Mouse (Mus musculus) forebrain, embryonic 14.5 days (tissue): ENCODE data around the gene Tmub2. TPM values are rescaled to one million over a fixed set of nuclear protein-coding genes. Genes with fewer than 3 reads are reported as not detected.

Experiments
- ATAC-seq: fragments of 200-750 bp; cut with Nextera tagmentation; 2 replicates; pipeline ENCODE4 v1.8.0; 2017; ENCODE audit warnings: mild to moderate bottlenecking, moderate library complexity
- DNase-seq: peaks from one replicate; pipeline ENCODE4 v3.0.0-alpha.2; 2015; ENCODE audit warnings: low spot score
- H3K27ac ChIP-seq: fragments of 300-500 bp; sonication (generic); 2 replicates; pipeline ENCODE4 v1.5.1; 2014; ENCODE audit warnings: low read depth, mild to moderate bottlenecking, control low read depth, low read length, moderate library complexity
- H3K27me3 ChIP-seq: fragments of 300-500 bp; sonication (generic); replicated peaks from 2 replicates; pipeline ENCODE4 v1.6.1; 2014; ENCODE audit warnings: low read length, control low read depth, mixed read lengths; ENCODE audit not compliant: control insufficient read depth, insufficient read depth
- H3K36me3 ChIP-seq: fragments of 300-500 bp; sonication (generic); 2 replicates; pipeline ENCODE4 v1.6.1; 2014; ENCODE audit warnings: low read length, control low read depth; ENCODE audit not compliant: control insufficient read depth, insufficient read depth
- H3K4me1 ChIP-seq: fragments of 300-500 bp; sonication (generic); 2 replicates; pipeline ENCODE4 v1.6.1; 2014; ENCODE audit warnings: antibody characterized with exemption, low read length, control low read depth; ENCODE audit not compliant: control insufficient read depth, insufficient read depth
- H3K4me2 ChIP-seq: fragments of 300-500 bp; sonication (generic); 2 replicates; pipeline ENCODE4 v1.6.1; 2014; ENCODE audit warnings: mild to moderate bottlenecking, control low read depth, low read length
- H3K4me3 ChIP-seq: fragments of 300-500 bp; sonication (generic); 2 replicates; pipeline ENCODE4 v1.5.1; 2014; ENCODE audit warnings: low read depth, low read length, control low read depth
- H3K9ac ChIP-seq: fragments of 300-500 bp; sonication (generic); 2 replicates; pipeline ENCODE4 v1.6.1; 2014; ENCODE audit warnings: mild to moderate bottlenecking, low read length, control low read depth, moderate library complexity
- H3K9me3 ChIP-seq: fragments of 300-500 bp; sonication (generic); replicated peaks from 2 replicates; pipeline ENCODE4 v1.6.1; 2016; ENCODE audit warnings: low read length, control low read depth, mixed read lengths; ENCODE audit not compliant: control insufficient read depth
- WGBS: fragments of 180-500 bp; shearing (Covaris S2); extraction: QIAGEN DNeasy Blood & Tissue Kit; methylation state at CpG from one replicate; pipeline ENCODE4 v1.1.7; 2014; 5-methylcytosine and 5-hydroxymethylcytosine counted together
- polyA plus RNA-seq: library from polyadenylated mRNA; unstranded; fragments of >200 nt; fragmentation: Nextera tagmentation; extraction: Ambion mirVana; gene quantifications from 2 replicates; pipeline ENCODE4 v1.2.1, GENCODE M21; 2014

Tmub2 gene
- polyA plus RNA-seq, 1 experiment from 2014 or later, result 74.4 TPM

GRCm38 (mm10) chr11:102321931-102322330 lies 37.2 kb downstream of the Tmub2 start:
- no peaks in the 10 kb centered on the region for H3K36me3 ChIP-seq
- H3K9ac ChIP-seq, result no peak overlapping the region
- H3K27ac ChIP-seq, result no peak overlapping the region
- ATAC-seq (no peak), DNase-seq (no peak)
- no peak overlapping the region for H3K4me3 ChIP-seq
- peaks cover 6% of the 10 kb centered on the region; the same call in 1 of the 2 replicates for H3K4me1 ChIP-seq
- no peaks in the 10 kb centered on the region for H3K27me3 ChIP-seq
- no peaks in the 10 kb centered on the region for H3K9me3 ChIP-seq
- H3K4me2 ChIP-seq, result no peak overlapping the region
- WGBS, result 70% methylated on average over 6 of the region's 6 CpGs

- ATAC-seq (no peak), DNase-seq (no peak)
- Histone ChIP-seq H3K27ac (no peak overlapping the region), H3K4me2 (no peak overlapping the region), H3K9ac (no peak overlapping the region), H3K9me3 (no peaks in the 10 kb centered on the region), H3K27me3 (no peaks in the 10 kb centered on the region), H3K36me3 (no peaks in the 10 kb centered on the region), H3K4me3 (no peak overlapping the region), H3K4me1 (peaks cover 6% of the 10 kb centered on the region; the same call in 1 of the 2 replicates)
- 84% methylated on average over 1 of the region's 1 CpGs for WGBS
Observed at GRCm38 (mm10) chr11:102323516-102323915, 38.8 kb downstream of the Tmub2 start.

- Histone ChIP-seq H3K4me2 (no peak overlapping the region), H3K9ac (no peak overlapping the region), H3K27me3 (no peaks in the 10 kb centered on the region), H3K36me3 (no peaks in the 10 kb centered on the region), H3K4me3 (no peak overlapping the region), H3K4me1 (peaks cover 2% of the 10 kb centered on the region; the same call in 1 of the 2 replicates), H3K27ac (no peak overlapping the region), H3K9me3 (no peaks in the 10 kb centered on the region)
- DNase-seq, result no peak
- no peak for ATAC-seq
- 64% methylated on average over 5 of the region's 5 CpGs for WGBS
Observed at GRCm38 (mm10) chr11:102327250-102327649, 42.5 kb downstream of the Tmub2 start.

GRCm38 (mm10) chr11:102327839-102328238 lies 43.1 kb downstream of the Tmub2 start:
- no peak overlapping the region for H3K27ac ChIP-seq
- H3K9ac ChIP-seq, result no peak overlapping the region
- no peak for DNase-seq
- H3K27me3 ChIP-seq, result no peaks in the 10 kb centered on the region
- no peak for ATAC-seq
- H3K4me2 ChIP-seq, result no peak overlapping the region
- no peak overlapping the region for H3K4me3 ChIP-seq
- peaks cover 1% of the 10 kb centered on the region; the same call in 1 of the 2 replicates for H3K4me1 ChIP-seq
- 85% methylated on average over 7 of the region's 7 CpGs for WGBS
- H3K9me3 ChIP-seq, result no peaks in the 10 kb centered on the region
- H3K36me3 ChIP-seq, result no peaks in the 10 kb centered on the region

- Histone ChIP-seq H3K27me3 (no peaks in the 10 kb centered on the region), H3K4me2 (no peak overlapping the region), H3K4me3 (no peak overlapping the region), H3K4me1 (no peaks in the 10 kb centered on the region), H3K9ac (no peak overlapping the region), H3K27ac (no peak overlapping the region), H3K9me3 (no peaks in the 10 kb centered on the region), H3K36me3 (no peaks in the 10 kb centered on the region)
- DNase-seq (no peak), ATAC-seq (no peak)
Observed at GRCm38 (mm10) chr11:102329518-102329917, 44.8 kb downstream of the Tmub2 start.

- no peak for DNase-seq
- H3K27me3 ChIP-seq, result no peaks in the 10 kb centered on the region
- H3K27ac ChIP-seq, result no peak overlapping the region
- H3K9ac ChIP-seq, result no peak overlapping the region
- ATAC-seq, result no peak
- H3K4me1 ChIP-seq, result peaks cover 2% of the 10 kb centered on the region; the same call in 1 of the 2 replicates
- WGBS, result 80% methylated on average over 3 of the region's 3 CpGs
- H3K4me2 ChIP-seq, result no peak overlapping the region
- no peak overlapping the region for H3K4me3 ChIP-seq
- no peaks in the 10 kb centered on the region for H3K36me3 ChIP-seq
- no peaks in the 10 kb centered on the region for H3K9me3 ChIP-seq
Observed at GRCm38 (mm10) chr11:102330039-102330438, 45.3 kb downstream of the Tmub2 start.

- no peak overlapping the region for H3K27ac ChIP-seq
- 67% methylated on average over 4 of the region's 4 CpGs for WGBS
- no peak for ATAC-seq
- no peak overlapping the region for H3K4me3 ChIP-seq
- H3K27me3 ChIP-seq, result no peaks in the 10 kb centered on the region
- H3K4me2 ChIP-seq, result no peak overlapping the region
- no peaks in the 10 kb centered on the region for H3K36me3 ChIP-seq
- no peaks in the 10 kb centered on the region for H3K9me3 ChIP-seq
- peaks cover 4% of the 10 kb centered on the region; the same call in 1 of the 2 replicates for H3K4me1 ChIP-seq
- no peak for DNase-seq
- H3K9ac ChIP-seq, result no peak overlapping the region
Observed at GRCm38 (mm10) chr11:102331806-102332205, 47.1 kb downstream of the Tmub2 start.

- ATAC-seq, result no peak
- Histone ChIP-seq H3K4me1 (peaks cover 4% of the 10 kb centered on the region; the same call in 1 of the 2 replicates), H3K36me3 (no peaks in the 10 kb centered on the region)
Observed at GRCm38 (mm10) chr11:102333061-102333460, 48.3 kb downstream of the Tmub2 start.

GRCm38 (mm10) chr11:102334010-102334409 lies 49.3 kb downstream of the Tmub2 start:
- H3K4me1 ChIP-seq, result peaks cover 7% of the 10 kb centered on the region; the same call in 1 of the 2 replicates
- DNase-seq (peak; percentile 18), ATAC-seq (no peak)
- H3K36me3 ChIP-seq, result no peaks in the 10 kb centered on the region
- H3K27ac ChIP-seq, result no peak overlapping the region
- H3K4me2 ChIP-seq, result no peak overlapping the region
- H3K9ac ChIP-seq, result no peak overlapping the region
- 65% methylated on average over 4 of the region's 4 CpGs for WGBS
- H3K27me3 ChIP-seq, result no peaks in the 10 kb centered on the region
- no peaks in the 10 kb centered on the region for H3K9me3 ChIP-seq
- no peak overlapping the region for H3K4me3 ChIP-seq

More at GRCm38 (mm10) chr11:102333061-102333460, 48.3 kb downstream of the Tmub2 start:
- Histone ChIP-seq H3K4me3 (no peak overlapping the region), H3K9me3 (no peaks in the 10 kb centered on the region), H3K27me3 (no peaks in the 10 kb centered on the region), H3K27ac (no peak overlapping the region), H3K9ac (no peak overlapping the region), H3K4me2 (no peak overlapping the region)
- DNase-seq, result no peak
